44 mouse cellular contexts compared by ENCODE assay signal in the genomic region with DNA sequence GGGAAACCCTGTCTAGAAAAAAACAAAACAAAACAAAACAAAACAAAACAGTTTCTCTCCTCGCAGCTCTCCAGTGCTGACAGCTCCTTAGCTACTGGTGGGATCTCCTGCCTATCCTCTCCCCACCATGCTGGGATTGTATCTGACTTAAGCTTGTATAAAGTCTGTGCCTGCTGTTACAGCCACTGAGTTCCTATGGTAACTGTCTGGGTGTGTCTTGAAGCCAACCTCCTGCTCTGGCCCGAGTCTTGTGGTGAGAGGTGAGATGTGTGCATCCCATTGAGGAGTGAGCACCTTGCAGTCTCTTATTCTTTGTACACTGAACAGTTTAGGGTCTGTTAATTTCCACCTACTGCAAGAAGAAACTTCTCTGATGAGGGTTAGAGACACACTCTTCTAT. TPM values are rescaled to one million over a fixed set of nuclear protein-coding genes. Genes with fewer than 3 reads are reported as not detected.
"Had no signal": no experiment of that assay in that cellular context is flagged by ENCODE, and none has a peak within 500 bp of the region (broad histone marks: within the 10 kb centered on the region; RNA-seq: fewer than 3 reads in every experiment).

No protein-coding gene starts in this region.

- H3K9me3 ChIP-seq: limb, embryonic 10.5 days; limb, embryonic 12.5 days; limb, embryonic 13.5 days; limb, embryonic 15.5 days; liver, embryonic 13.5 days; liver, embryonic 15.5 days; lung, embryonic 15.5 days; midbrain, embryonic 10.5 days; midbrain, embryonic 12.5 days; midbrain, embryonic 13.5 days; midbrain, embryonic 15.5 days; neural tube, embryonic 12.5 days had no signal

- H3K36me3 ChIP-seq: limb, embryonic 10.5 days; limb, embryonic 12.5 days; limb, embryonic 13.5 days; limb, embryonic 15.5 days; liver, embryonic 12.5 days; liver, embryonic 13.5 days; liver, embryonic 15.5 days; lung, embryonic 15.5 days; midbrain, embryonic 10.5 days; midbrain, embryonic 12.5 days; midbrain, embryonic 13.5 days; midbrain, embryonic 15.5 days; neural tube, embryonic 12.5 days had no signal

- DNase-seq: left cerebral cortex, postnatal 4 days; liver; liver, embryonic 13.5 days; liver, postnatal 0 days; lung, adult 18-20 months; lung, adult 2 months; lung, embryonic 14.5 days; lung, postnatal 10 days; lung, postnatal 14 days; lung, postnatal 36 days; lung, postnatal 4 days; midbrain, embryonic 14.5 days had no signal

- H3K4me1 ChIP-seq: midbrain, embryonic 15.5 days; neural tube, embryonic 12.5 days had no signal

- H3K27ac ChIP-seq: limb, embryonic 10.5 days; limb, embryonic 12.5 days; limb, embryonic 13.5 days; limb, embryonic 15.5 days; liver, embryonic 12.5 days; liver, embryonic 13.5 days; liver, embryonic 14.5 days; liver, embryonic 15.5 days; lung, embryonic 15.5 days; macrophage; midbrain, embryonic 10.5 days; midbrain, embryonic 12.5 days; midbrain, embryonic 13.5 days; midbrain, embryonic 15.5 days; neural tube, embryonic 12.5 days had no signal

- ATAC-seq: liver, embryonic 12.5 days; liver, postnatal 0 days; lung, postnatal 0 days; midbrain, embryonic 13.5 days; midbrain, embryonic 15.5 days; midbrain, embryonic 16.5 days had no signal

- H3K4me2 ChIP-seq: limb, embryonic 12.5 days; limb, embryonic 13.5 days; limb, embryonic 15.5 days; liver, embryonic 11.5 days; liver, embryonic 12.5 days; liver, embryonic 13.5 days; liver, embryonic 15.5 days; lung, embryonic 14.5 days; lung, embryonic 15.5 days; midbrain, embryonic 11.5 days; midbrain, embryonic 12.5 days; midbrain, embryonic 13.5 days; midbrain, embryonic 15.5 days; neural tube, embryonic 12.5 days had no signal

- H3K4me3 ChIP-seq: limb, embryonic 10.5 days; limb, embryonic 12.5 days; limb, embryonic 13.5 days; limb, embryonic 15.5 days; liver, embryonic 12.5 days; liver, embryonic 13.5 days; liver, embryonic 15.5 days; lung, embryonic 15.5 days; megakaryocyte, embryonic 14.5 days; midbrain, embryonic 10.5 days; midbrain, embryonic 12.5 days; midbrain, embryonic 13.5 days; midbrain, embryonic 15.5 days; myocyte; neural tube, embryonic 12.5 days had no signal

- H3K9ac ChIP-seq: limb, embryonic 12.5 days; limb, embryonic 13.5 days; limb, embryonic 15.5 days; liver, embryonic 12.5 days; liver, embryonic 13.5 days; liver, embryonic 14.5 days; liver, embryonic 15.5 days; liver, postnatal 0 days; lung, embryonic 14.5 days; lung, embryonic 15.5 days; midbrain, embryonic 12.5 days; midbrain, embryonic 13.5 days; midbrain, embryonic 15.5 days; neural tube, embryonic 12.5 days had no signal

- H3K27me3 ChIP-seq: limb, embryonic 12.5 days; limb, embryonic 13.5 days; limb, embryonic 15.5 days; liver, embryonic 12.5 days; liver, embryonic 13.5 days; liver, embryonic 15.5 days; lung, embryonic 15.5 days; midbrain, embryonic 12.5 days; midbrain, embryonic 13.5 days; midbrain, embryonic 15.5 days; neural tube, embryonic 12.5 days had no signal

RNA-seq across cellular contexts. Expression of gene Tnfsf13, which starts 37.5 kb away (rescaled TPM):
- polyA plus RNA-seq: limb, embryonic 11.5 days; liver, embryonic 13.5 days; midbrain, embryonic 11.5 days; neural tube, embryonic 11.5 days had no signal

RNA-seq across cellular contexts. Expression of gene Slc35g3, which starts 38.7 kb away (rescaled TPM):
- total RNA-seq: left cerebral cortex, postnatal 10 days; left cerebral cortex, postnatal 14 days; left cerebral cortex, postnatal 25 days; left cerebral cortex, postnatal 36 days; left cerebral cortex, postnatal 4 days; liver, adult 2 months; megakaryocyte progenitor cell, adult 5-6 weeks; megakaryocyte, adult 5-6 weeks; megakaryocyte-erythroid progenitor cell, adult 5-6 weeks; midbrain, postnatal 0 days; monocyte, adult 5-6 weeks had no signal
- polyA plus RNA-seq: limb, embryonic 13.5 days; liver, adult 2 months; liver, embryonic 11.5 days; liver, embryonic 12.5 days; liver, embryonic 13.5 days; liver, embryonic 14.5 days; liver, embryonic 15.5 days; liver, postnatal 0 days; macrophage; midbrain, embryonic 10.5 days; midbrain, embryonic 11.5 days; neural tube, embryonic 11.5 days; neural tube, embryonic 12.5 days had no signal
